Mouse (Mus musculus) liver, adult 2 months (tissue): ENCODE data around the gene Sct. TPM values are rescaled to one million over a fixed set of nuclear protein-coding genes. Genes with fewer than 3 reads are reported as not detected.

ENCODE experiments used
- DNase-seq: peaks from one replicate; pipeline ENCODE4 v3.0.0-alpha.2; 2011; ENCODE audit warnings: low read depth, low spot score; ENCODE audit errors: extremely low read depth
- H3K27ac ChIP-seq: fragments of 200-500 bp; replicated peaks from 2 replicates; pipeline ENCODE4 v1.5.1; 2012; ENCODE audit warnings: low read depth, mild to moderate bottlenecking, control low read depth, inconsistent platforms, low read length; ENCODE audit not compliant: insufficient read depth
- H3K27me3 ChIP-seq: fragments of 200-500 bp; 2 replicates; pipeline ENCODE4 v1.6.1; 2012; ENCODE audit warnings: mild to moderate bottlenecking, moderate library complexity, low read length, inconsistent platforms; ENCODE audit not compliant: control insufficient read depth, insufficient read depth
- H3K36me3 ChIP-seq: fragments of 200-500 bp; 2 replicates; pipeline ENCODE4 v1.6.1; 2012; ENCODE audit warnings: low read length, inconsistent platforms; ENCODE audit not compliant: control insufficient read depth, insufficient read depth
- H3K4me1 ChIP-seq: fragments of 200-500 bp; 2 replicates; pipeline ENCODE4 v1.6.1; 2011; ENCODE audit warnings: low read length; ENCODE audit not compliant: control insufficient read depth, insufficient read depth
- H3K4me3 ChIP-seq: fragments of 200-500 bp; 2 replicates; pipeline ENCODE4 v1.5.1; 2011; ENCODE audit warnings: low read depth, mild to moderate bottlenecking, control low read depth, low read length, moderate library complexity; ENCODE audit not compliant: insufficient read depth
- H3K79me2 ChIP-seq: fragments of 200-500 bp; 2 replicates; pipeline ENCODE4 v1.6.1; 2012; ENCODE audit warnings: inconsistent platforms, mild to moderate bottlenecking, low read length, moderate library complexity; ENCODE audit not compliant: control insufficient read depth, insufficient read depth
- H3K9ac ChIP-seq: fragments of 200-500 bp; 2 replicates; pipeline ENCODE4 v1.6.1; 2012; ENCODE audit warnings: low read depth, mild to moderate bottlenecking, control low read depth, inconsistent platforms, low read length
- CTCF ChIP-seq: fragments of 200-500 bp; IDR thresholded peaks from 2 replicates; pipeline ENCODE4 v1.5.1; 2011; ENCODE audit warnings: low read depth, low read length, control low read depth
- POLR2A ChIP-seq: fragments of 200-500 bp; IDR thresholded peaks from 2 replicates; pipeline ENCODE4 v1.6.1; 2011; ENCODE audit warnings: low read length, control low read depth; ENCODE audit not compliant: insufficient read depth; ENCODE audit errors: extremely low read depth
- WGBS: fragments of 180-500 bp; shearing (Covaris S2); methylation state at CpG from one replicate; pipeline ENCODE4 v1.1.7; 2018; 5-methylcytosine and 5-hydroxymethylcytosine counted together
- polyA plus RNA-seq: library from polyadenylated mRNA; depleted of rRNA; stranded (reverse); fragments of >200 nt; gene quantifications from 2 replicates; pipeline ENCODE4 v1.2.3, GENCODE M21; 2012
- total RNA-seq: library from RNA; depleted of rRNA; stranded (reverse); fragments of >200 nt; gene quantifications from 2 replicates; pipeline ENCODE4 v1.2.3, GENCODE M21; 2014

Gene Sct
- total and polyA plus RNA-seq, 2 experiments, result not detected

- 92% methylated on average over 6 of the region's 6 CpGs for WGBS
- no peak for DNase-seq
- H3K27ac ChIP-seq, result no peak overlapping the region
- no peaks in the 10 kb centered on the region for H3K4me1 ChIP-seq
- H3K9ac ChIP-seq, result no peak overlapping the region
- H3K36me3 ChIP-seq, result no peaks in the 10 kb centered on the region
- no peak for TF ChIP-seq POLR2A
- no peak for TF ChIP-seq CTCF
- no peak overlapping the region for H3K4me3 ChIP-seq
- no peaks in the 10 kb centered on the region for H3K79me2 ChIP-seq
- peaks cover 5% of the 10 kb centered on the region; the same call in 1 of the 2 replicates for H3K27me3 ChIP-seq
Measured at GRCm38 (mm10) chr7:141281442-141281841, 2.5 kb upstream of the Sct start.

GRCm38 (mm10) chr7:141277701-141278678 is 943 bp downstream of the Sct start:
- 90% methylated on average over 11 of the region's 11 CpGs for WGBS
- H3K27me3 ChIP-seq, result peaks cover 5% of the 10 kb centered on the region; the same call in 1 of the 2 replicates

GRCm38 (mm10) chr7:141276546-141276945 is 2.4 kb downstream of the Sct start, which contains the start of gene Cdhr5:
Gene Cdhr5 (minus strand): TSS chr7:141276786.
- Histone ChIP-seq H3K79me2 (no peaks in the 10 kb centered on the region; the same call in 1 of the 2 replicates), H3K36me3 (no peaks in the 10 kb centered on the region), H3K27me3 (peaks cover 5% of the 10 kb centered on the region; the same call in 1 of the 2 replicates), H3K4me3 (peak within 1 kb of the TSS; percentile 91), H3K4me1 (peaks cover 5% of the 10 kb centered on the region; the same call in 1 of the 2 replicates), H3K27ac (peak within 1 kb of the TSS; percentile 80), H3K9ac (peak within 1 kb of the TSS; percentile 86)
- TF ChIP-seq CTCF (no peak), POLR2A (no peak)
- DNase-seq, result peak; percentile 68
- 25% methylated on average over 11 of the region's 11 CpGs for whole genome bisulfite sequencing

More at GRCm38 (mm10) chr7:141277701-141278678, 943 bp downstream of the Sct start:
- TF ChIP-seq CTCF, result no peak
- no peak for TF ChIP-seq POLR2A
- Histone ChIP-seq H3K4me1 (peaks cover 5% of the 10 kb centered on the region; the same call in 1 of the 2 replicates), H3K9ac (no peak overlapping the region), H3K79me2 (no peaks in the 10 kb centered on the region; the same call in 1 of the 2 replicates), H3K36me3 (no peaks in the 10 kb centered on the region), H3K4me3 (no peak overlapping the region), H3K27ac (no peak overlapping the region)
- no peak for DNase-seq

- H3K36me3 ChIP-seq, result no peaks in the 10 kb centered on the region
- no peak overlapping the region for H3K27ac ChIP-seq
- H3K27me3 ChIP-seq, result peaks cover 5% of the 10 kb centered on the region; the same call in 1 of the 2 replicates
- peaks cover 5% of the 10 kb centered on the region; the same call in 1 of the 2 replicates for H3K4me1 ChIP-seq
- no peak overlapping the region for H3K4me3 ChIP-seq
- no peak overlapping the region for H3K9ac ChIP-seq
- 96% methylated on average over 9 of the region's 9 CpGs for WGBS
- DNase-seq, result no peak
- TF ChIP-seq CTCF, result no peak
- no peaks in the 10 kb centered on the region; the same call in 1 of the 2 replicates for H3K79me2 ChIP-seq
Measured at GRCm38 (mm10) chr7:141275356-141275755, 3.6 kb downstream of the Sct start.

- WGBS, result 88% methylated on average over 3 of the region's 3 CpGs
- no peak overlapping the region for H3K9ac ChIP-seq
- H3K79me2 ChIP-seq, result no peaks in the 10 kb centered on the region
- peaks cover 4% of the 10 kb centered on the region for H3K4me1 ChIP-seq
- no peak overlapping the region for H3K27ac ChIP-seq
- H3K36me3 ChIP-seq, result no peaks in the 10 kb centered on the region
- no peak for TF ChIP-seq POLR2A
- no peak for TF ChIP-seq CTCF
- no peak for DNase-seq
- H3K4me3 ChIP-seq, result no peak overlapping the region
- H3K27me3 ChIP-seq, result no peaks in the 10 kb centered on the region
Measured at GRCm38 (mm10) chr7:141270631-141271030, 8.3 kb downstream of the Sct start.
